ENCODE assay signal across 9 mouse cellular contexts in genomic region chr1:179261496-179261966, GRCm38 (mm10).
DNase-seq lines count a peak whose midpoint lies in the region; ATAC-seq lines count a peak whose summit lies in the region.
"Had no signal": no experiment of that assay in that cellular context is flagged by ENCODE, and none has a peak within 500 bp of the region (broad histone marks: within the 10 kb centered on the region; RNA-seq: fewer than 3 reads in every experiment).

No protein-coding gene starts in this region.

- H3K4me3 ChIP-seq in hindbrain, embryonic 16.5 days (ENCODE audit: low read length), result no peak overlapping the region
- H3K4me3 ChIP-seq in neural tube, embryonic 14.5 days (ENCODE audit: low read depth, low read length), result no peak overlapping the region
- H3K4me3 ChIP-seq: erythroblast, embryonic 14.5 days had no signal

- 45% methylated on average over 11 of the region's 11 CpGs for WGBS in hindbrain, embryonic 16.5 days
- WGBS in neural tube, embryonic 14.5 days, result 22% methylated on average over 11 of the region's 11 CpGs

- no peaks in the 10 kb centered on the region for H3K36me3 ChIP-seq in hindbrain, embryonic 16.5 days (ENCODE audit: control insufficient read depth, insufficient read depth, low read length)
- H3K36me3 ChIP-seq in neural tube, embryonic 14.5 days (ENCODE audit: control insufficient read depth, insufficient read depth, low read length), result no peaks in the 10 kb centered on the region

- peak; percentile 71 for ATAC-seq in hindbrain, embryonic 16.5 days
- ATAC-seq in neural tube, embryonic 14.5 days (ENCODE audit: low read depth), result peak; percentile 50; the same call in 1 of the 2 replicates
- no peak for ATAC-seq in megakaryocyte-erythroid progenitor cell, adult 5-6 weeks (replicated peaks; ENCODE audit: low FRiP score, low TSS enrichment, poor library complexity, severe bottlenecking)

- no peaks in the 10 kb centered on the region for H3K27me3 ChIP-seq in hindbrain, embryonic 16.5 days (replicated peaks; ENCODE audit: control insufficient read depth, insufficient read depth, low read length)
- no peaks in the 10 kb centered on the region for H3K27me3 ChIP-seq in neural tube, embryonic 14.5 days (ENCODE audit: control insufficient read depth, insufficient read depth, low read length)

- peak; percentile 12 for DNase-seq in embryo, embryonic 10 days (ENCODE audit: low spot score)
- no peak for DNase-seq in embryo, embryonic 9.5 days (ENCODE audit: extremely low spot score)
- DNase-seq in right cerebral cortex, adult 2 months (ENCODE audit: low spot score in 2 of 2), result peak; percentile 22 to 33
- DNase-seq in right cerebral cortex, postnatal 10 days (ENCODE audit: low spot score in 2 of 2), result no peak
- no peak for DNase-seq in heart, postnatal 4 days

- H3K4me1 ChIP-seq in hindbrain, embryonic 16.5 days (ENCODE audit: control insufficient read depth, insufficient read depth, low read depth, low read length), result peaks cover 5% of the 10 kb centered on the region
- H3K4me1 ChIP-seq in neural tube, embryonic 14.5 days (ENCODE audit: control insufficient read depth, insufficient read depth, low read length), result peaks cover 9% of the 10 kb centered on the region

- H3K4me2 ChIP-seq in hindbrain, embryonic 16.5 days (ENCODE audit: low read length), result 0 out of 2 replicates have a peak overlapping the region, but pooled peaks have one; percentile 11
- no peak overlapping the region for H3K4me2 ChIP-seq in neural tube, embryonic 14.5 days (ENCODE audit: low read depth, low read length)

- no peaks in the 10 kb centered on the region for H3K9me3 ChIP-seq in hindbrain, embryonic 16.5 days (ENCODE audit: control insufficient read depth, low read length)
- no peaks in the 10 kb centered on the region for H3K9me3 ChIP-seq in neural tube, embryonic 14.5 days (ENCODE audit: control insufficient read depth, low read length)

- H3K27ac ChIP-seq in hindbrain, embryonic 16.5 days (ENCODE audit: low read depth, low read length), result peak overlapping the region; percentile 33
- peak overlapping the region; percentile 80 for H3K27ac ChIP-seq in neural tube, embryonic 14.5 days (ENCODE audit: low read depth, low read length)

- H3K9ac ChIP-seq in hindbrain, embryonic 16.5 days (ENCODE audit: low read depth, low read length), result peak overlapping the region; percentile 20; the same call in 1 of the 2 replicates
- H3K9ac ChIP-seq in neural tube, embryonic 14.5 days (replicated peaks; ENCODE audit: low read depth, low read length), result peak overlapping the region; percentile 34; the same call in 1 of the 2 replicates

Comparison
In these comparisons a context has a peak if more than half of its experiments do, and no peak if none do; other contexts are left out.
1. DNase-seq: peak in embryo, embryonic 10 days (single experiment) and right cerebral cortex, adult 2 months (2 of 2); none in embryo, embryonic 9.5 days (single experiment), right cerebral cortex, postnatal 10 days (0 of 2) and heart, postnatal 4 days (single experiment).